Mouse (Mus musculus) cerebellum, adult 9-10 months (tissue): Measurements from ENCODE around the gene Ptgs1.

Experiments used
- DNase-seq: peaks from one replicate; pipeline ENCODE4 v3.0.0; 2022

The Ptgs1 gene

DNA sequence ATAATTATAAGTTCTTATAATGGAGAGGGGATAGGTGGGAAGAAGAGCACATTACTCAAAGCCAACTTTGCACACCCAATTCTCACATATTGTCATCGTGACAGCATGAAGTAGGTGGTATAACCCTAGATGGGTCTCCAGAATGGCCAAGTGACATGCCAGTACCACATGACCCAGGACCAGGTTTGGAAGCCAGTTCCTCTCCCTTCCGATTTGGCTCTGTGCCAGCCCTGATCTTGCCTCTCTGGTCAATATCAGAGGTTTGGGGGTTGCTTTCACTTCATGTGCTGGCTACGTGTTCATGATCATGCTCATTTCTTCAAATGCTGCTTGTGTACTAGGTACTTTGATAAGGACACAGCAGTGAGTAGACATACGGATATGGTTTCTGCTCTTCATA, 22.3 kb downstream of the Ptgs1 start:
- no peak for DNase-seq

DNA sequence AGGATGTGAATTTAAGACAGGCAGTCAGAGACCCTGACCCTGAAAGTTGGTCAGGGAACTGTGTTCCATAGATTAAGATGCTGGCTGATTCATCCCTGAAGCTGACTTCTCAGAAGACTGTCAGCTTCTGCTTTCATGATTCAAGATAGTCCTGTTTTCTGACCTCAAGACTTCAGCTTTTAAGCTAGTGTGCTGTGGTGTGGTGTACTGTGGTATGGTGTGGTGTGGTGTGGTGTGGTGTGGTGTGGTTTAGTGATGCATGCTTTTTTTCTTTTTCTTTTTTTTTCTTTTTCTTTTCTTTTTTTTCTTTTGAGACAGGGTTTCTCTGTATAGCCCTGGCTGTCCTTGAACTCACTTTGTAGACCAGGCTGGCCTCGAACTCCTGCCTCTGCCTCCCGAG, 24.2 kb downstream of the Ptgs1 start:
- no peak for DNase-seq

- DNase-seq, result no peak
Observed at GRCm38 (mm10) chr2:36256931-36257330, 26.7 kb downstream of the Ptgs1 start.

- no peak for DNase-seq
Observed at GRCm38 (mm10) chr2:36259382-36259781, 29.2 kb downstream of the Ptgs1 start.

DNA sequence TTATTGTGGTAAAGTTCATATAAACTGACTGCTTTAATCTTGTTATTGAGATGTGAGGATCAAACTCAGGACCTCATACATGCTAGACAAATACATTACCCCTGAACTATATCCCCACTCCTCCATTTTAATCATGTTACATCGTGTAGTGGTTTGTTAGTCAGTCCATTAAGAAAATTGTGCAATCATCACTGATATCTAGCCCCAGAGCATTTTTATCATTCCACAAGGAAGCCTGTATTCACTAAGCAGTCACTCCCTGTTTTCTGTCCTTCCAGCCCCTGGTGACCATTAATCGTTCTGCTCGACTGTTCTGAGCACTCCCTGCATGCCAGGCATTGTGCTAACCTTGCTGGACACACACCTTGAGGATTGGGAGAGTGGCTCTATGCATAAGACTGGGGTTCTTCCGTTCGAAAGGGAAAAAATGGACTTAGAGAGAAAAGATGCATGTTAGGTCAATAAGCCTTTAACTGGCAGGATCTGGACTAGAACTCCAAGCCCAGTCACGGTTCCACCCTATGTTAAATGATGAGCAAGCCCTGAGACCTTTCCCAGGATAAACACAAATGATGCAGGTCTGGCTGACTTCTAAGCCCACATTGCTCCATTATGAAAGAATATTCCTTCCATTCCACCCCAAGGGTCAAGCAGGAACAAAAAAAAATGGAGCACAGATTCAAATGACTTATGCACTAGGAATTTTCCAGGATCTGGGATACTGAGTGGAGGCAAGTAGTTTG, 29.7 kb downstream of the Ptgs1 start:
- DNase-seq, result no peak

DNA sequence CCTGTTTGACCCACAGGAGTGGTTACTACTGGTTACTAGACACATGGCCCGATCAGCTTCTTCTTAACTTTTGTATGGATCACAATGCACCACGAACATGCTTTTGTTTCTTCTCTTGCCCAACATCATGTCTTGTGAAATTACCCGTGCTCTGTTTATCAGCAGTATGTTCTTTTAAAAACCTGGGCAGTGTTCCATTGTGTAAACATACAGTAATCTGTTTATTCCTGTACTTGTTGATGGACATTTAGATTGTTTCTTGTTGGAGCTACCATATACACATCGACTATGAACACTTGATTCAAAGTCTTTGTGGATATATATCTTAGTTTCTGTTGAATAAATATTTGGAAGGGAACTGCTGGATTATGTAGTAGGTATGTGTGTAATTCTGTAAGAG, 31.8 kb downstream of the Ptgs1 start:
- DNase-seq, result no peak

- DNase-seq, result no peak
Observed at GRCm38 (mm10) chr2:36269458-36269857, 39.2 kb downstream of the Ptgs1 start.

GRCm38 (mm10) chr2:36270186-36270585, 40.0 kb downstream of the Ptgs1 start:
- no peak for DNase-seq

DNA sequence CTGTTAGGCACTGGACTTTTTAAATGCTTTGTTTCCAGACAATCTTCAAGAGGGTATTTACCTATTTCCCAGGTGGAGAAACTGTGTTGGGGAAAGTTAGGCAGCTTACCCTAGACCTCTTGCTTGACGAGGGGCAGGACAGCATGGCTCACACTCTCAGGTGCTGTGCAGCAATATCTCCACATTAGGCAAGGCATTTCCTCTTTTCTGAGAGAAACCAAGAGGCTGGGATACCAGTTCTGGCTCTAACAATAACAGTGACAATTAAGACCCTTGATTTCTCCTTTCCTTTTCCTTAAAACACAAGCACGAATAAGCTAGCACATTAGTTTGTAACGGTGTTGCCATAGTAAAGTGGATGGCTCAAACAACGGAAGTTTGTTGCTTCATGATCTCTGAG, 40.9 kb downstream of the Ptgs1 start:
- DNase-seq, result no peak

GRCm38 (mm10) chr2:36272288-36272950, 42.2 kb downstream of the Ptgs1 start:
- no peak for DNase-seq

- DNase-seq, result peak; percentile 70
Observed at GRCm38 (mm10) chr2:36276454-36276853, 46.2 kb downstream of the Ptgs1 start.

GRCm38 (mm10) chr2:36278760-36279159, 48.5 kb downstream of the Ptgs1 start:
- no peak for DNase-seq

- no peak for DNase-seq
Observed at GRCm38 (mm10) chr2:36281138-36281537, 50.9 kb downstream of the Ptgs1 start.

DNA sequence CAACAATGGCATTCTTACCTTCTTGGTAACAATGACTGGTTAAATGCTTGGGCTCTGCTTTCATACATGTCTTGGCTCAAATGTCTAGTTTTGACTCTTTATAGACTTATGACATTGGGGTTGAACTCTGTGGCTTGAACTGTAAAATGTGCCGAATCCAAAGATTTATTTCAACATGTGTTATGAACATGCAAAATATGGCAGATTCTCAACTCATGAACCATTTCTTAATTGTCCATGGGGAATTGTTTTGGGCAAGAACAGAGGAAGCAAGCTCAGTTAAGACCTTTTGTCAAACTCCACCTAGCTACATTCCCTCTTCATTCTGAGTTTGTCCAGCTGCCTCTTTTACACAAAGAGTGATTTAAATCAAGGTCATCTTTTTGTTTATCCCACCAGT, 52.1 kb downstream of the Ptgs1 start:
- DNase-seq, result no peak
